Mouse (Mus musculus) cerebellum, postnatal 25 days (tissue): ENCODE data around the gene Ccdc153.

Source experiments
- DNase-seq, 2 experiments: peaks; one replicate each; pipeline ENCODE4 v3.0.0; 2021; ENCODE audit warnings: mixed read lengths in 2 of 2

Gene Ccdc153

GRCm38 (mm10) chr9:44287401-44288075, 47.1 kb downstream of the Ccdc153 start:
- DNase-seq = peak; percentile 61 to 69

DNA sequence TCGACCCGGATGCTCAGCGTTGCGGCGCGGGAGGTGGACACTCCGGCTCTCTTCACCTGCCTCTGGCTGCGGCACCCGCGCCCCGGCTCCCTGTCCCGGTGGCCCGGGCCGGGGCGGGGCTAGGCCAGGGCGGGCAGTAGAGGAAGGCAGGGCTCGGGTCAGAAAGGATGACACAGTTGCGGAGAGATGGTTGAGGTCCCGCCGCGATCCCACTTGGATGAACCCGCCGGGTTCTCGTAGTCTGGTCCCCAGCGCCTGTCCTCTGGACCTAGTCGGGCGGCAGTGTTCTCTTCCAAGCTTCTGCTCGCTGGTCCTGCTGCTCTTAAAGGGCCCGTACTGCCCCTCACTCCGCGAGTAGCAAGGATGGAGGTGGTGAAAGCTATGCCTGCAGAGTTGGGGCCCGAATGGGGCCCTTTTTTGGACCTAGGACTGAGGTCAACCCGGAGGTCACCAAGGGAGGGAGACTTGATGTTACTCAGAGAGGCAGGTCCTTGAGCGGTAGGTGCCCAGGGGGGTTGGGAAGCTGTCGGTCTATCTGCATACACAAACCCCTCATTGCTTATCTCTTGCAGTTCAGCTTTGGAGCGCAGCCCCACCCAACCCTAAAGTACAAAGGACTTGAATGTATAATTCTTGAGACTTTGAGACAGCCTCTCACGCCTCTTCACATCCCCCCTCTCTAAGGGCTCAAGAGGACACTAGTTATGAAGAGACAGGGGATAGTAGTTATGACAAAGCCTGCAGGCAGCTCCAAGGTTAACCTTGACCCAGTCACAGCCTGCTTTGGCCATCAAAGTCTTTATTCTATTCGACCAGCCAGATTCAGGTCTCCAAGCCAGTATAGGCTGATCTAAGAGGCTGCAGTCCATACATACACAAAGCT, 47.8 kb downstream of the Ccdc153 start, which contains the start of gene Abcg4:
TSS of gene Abcg4 (minus strand) at position 540 of the 883 bp plus-strand sequence.
- DNase-seq = peak; percentile 77 to 80

GRCm38 (mm10) chr9:44288959-44289291, 48.4 kb downstream of the Ccdc153 start:
- peak; percentile 42 to 53 for DNase-seq

DNA sequence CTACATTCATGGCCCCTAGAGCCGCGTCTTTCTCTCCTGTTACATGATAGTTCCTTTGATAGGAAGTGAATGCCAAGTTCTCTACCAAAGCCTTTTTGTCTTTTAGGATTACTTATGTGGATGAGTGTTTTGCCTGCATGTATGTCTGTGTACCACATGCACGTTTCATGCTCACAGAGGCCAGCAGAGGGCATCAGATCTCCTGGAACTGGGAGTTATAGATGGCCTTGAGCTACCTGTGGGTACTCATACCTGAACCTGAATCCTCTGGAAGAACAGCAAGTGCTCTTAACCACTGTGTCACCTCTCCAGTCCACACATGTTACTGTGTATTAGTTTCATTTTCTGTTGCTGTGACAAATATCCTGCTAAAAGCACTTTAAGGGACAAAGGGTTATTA, 52.0 kb downstream of the Ccdc153 start:
- peak; percentile 56 to 75 for DNase-seq
